Mouse (Mus musculus) retina, adult 2 months (tissue): ENCODE data around the gene Srd5a3.
"Not testable (repeated sequence)": the region's sequence is repeated elsewhere in the genome, so short reads cannot be mapped to it uniquely, and the experiment has no call there.

Experiments
- DNase-seq: peaks from one replicate; pipeline ENCODE4 v3.0.0-alpha.2; 2012; ENCODE audit warnings: low read depth, low spot score

Gene Srd5a3

GRCm38 (mm10) chr5:76139808-76140729 lies at the start of gene Srd5a3:
Srd5a3 (plus strand) TSS chr5:76140271.
- peak; percentile 80 for DNase-seq

DNA sequence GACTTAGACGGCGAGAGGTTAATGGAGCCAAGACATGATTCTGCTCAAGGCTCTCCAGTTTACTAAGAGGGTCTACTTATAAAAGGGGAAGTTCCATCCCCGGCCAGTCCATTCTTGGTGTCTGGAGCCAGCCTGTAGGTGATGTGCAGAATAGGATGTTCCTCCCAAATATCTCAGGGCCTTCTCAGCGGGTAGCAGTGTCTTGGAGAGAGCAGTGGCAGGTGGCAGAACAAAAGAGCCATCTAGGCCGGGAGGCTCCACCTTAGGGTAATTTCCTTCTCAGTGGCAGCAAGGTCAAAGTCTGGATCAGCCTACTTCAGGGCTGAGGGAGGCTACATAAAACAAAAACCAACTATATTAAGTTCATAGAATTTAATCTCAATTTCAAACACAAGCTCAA lies 36.3 kb upstream of the Srd5a3 start:
- DNase-seq, result not testable (repeated sequence)

- no peak for DNase-seq
These were observed 32.8 kb upstream of the Srd5a3 start for GRCm38 (mm10) chr5:76107306-76107705.

- no peak for DNase-seq
These were observed 31.6 kb upstream of the Srd5a3 start for GRCm38 (mm10) chr5:76108496-76108895.

- no peak for DNase-seq
These were observed 28.9 kb upstream of the Srd5a3 start for GRCm38 (mm10) chr5:76111173-76111572.

- DNase-seq, result no peak
These were observed 28.1 kb upstream of the Srd5a3 start for GRCm38 (mm10) chr5:76112016-76112415.

- no peak for DNase-seq
These were observed 24.5 kb upstream of the Srd5a3 start for GRCm38 (mm10) chr5:76115436-76116041.

GRCm38 (mm10) chr5:76118441-76118840 lies 21.6 kb upstream of the Srd5a3 start:
- DNase-seq, result peak; percentile 6

DNA sequence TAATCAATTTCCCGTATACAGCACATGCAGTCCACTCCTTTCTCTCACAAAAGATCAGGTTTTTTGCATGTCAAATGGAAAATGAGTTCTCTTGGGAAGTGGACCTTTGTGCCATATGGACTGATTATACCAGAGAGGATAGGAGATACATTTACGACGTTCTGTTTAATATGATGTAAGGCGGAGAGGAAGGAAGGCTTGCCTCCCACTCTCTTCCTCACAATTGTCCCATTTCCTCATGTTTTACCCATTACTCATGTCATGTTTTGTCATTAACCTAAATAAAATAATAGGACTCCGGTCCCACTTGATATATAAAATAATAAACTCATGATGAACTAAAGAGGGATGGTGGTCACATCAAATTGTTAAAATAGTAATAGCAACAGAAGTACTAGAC lies 19.4 kb upstream of the Srd5a3 start:
- DNase-seq, result no peak

GRCm38 (mm10) chr5:76127584-76128316 lies 12.3 kb upstream of the Srd5a3 start:
- no peak for DNase-seq

- no peak for DNase-seq
These were observed 9.8 kb upstream of the Srd5a3 start for GRCm38 (mm10) chr5:76130292-76130691.

DNA sequence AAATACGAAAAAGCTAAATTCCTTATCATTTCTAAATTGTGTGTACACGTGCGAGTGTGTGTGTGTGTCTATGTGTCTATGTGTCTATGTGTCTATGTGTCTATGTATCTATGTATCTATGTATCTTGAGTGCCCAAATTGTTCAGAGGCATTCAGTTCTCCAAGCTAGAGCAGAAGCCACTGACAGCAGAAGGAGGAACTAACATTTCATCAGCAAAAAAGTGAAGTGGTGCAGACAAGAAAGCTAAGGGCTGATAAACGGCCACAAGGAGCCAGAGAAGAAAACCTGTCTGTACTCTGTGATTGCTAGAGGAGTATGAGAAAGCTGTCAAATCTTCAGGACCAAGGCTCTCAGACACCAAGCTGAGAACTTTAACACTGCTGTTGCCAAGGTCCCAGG lies 8.1 kb upstream of the Srd5a3 start:
- no peak for DNase-seq

DNA sequence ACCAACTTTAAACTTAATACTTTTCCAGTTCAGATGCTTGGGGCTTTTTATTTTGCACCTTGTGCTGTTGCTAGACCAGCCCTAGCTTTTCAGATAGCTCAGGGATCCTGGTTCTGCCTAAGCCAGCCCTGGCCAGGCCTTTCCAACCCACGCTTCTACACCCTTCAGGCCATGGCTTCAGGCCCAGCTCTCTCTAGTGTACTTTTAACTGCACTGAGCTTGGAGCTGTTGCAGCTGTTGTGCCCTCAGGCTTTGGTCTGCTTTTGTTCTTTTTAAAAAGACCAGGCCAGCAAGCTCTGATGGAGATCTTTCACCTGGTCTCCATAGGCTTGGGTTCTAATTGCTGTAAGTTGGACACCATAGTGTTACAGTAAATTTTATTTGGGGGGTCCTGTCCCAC lies 4.4 kb upstream of the Srd5a3 start:
- DNase-seq, result no peak

- no peak for DNase-seq
These were observed 3.8 kb upstream of the Srd5a3 start for GRCm38 (mm10) chr5:76136271-76136670.

DNA sequence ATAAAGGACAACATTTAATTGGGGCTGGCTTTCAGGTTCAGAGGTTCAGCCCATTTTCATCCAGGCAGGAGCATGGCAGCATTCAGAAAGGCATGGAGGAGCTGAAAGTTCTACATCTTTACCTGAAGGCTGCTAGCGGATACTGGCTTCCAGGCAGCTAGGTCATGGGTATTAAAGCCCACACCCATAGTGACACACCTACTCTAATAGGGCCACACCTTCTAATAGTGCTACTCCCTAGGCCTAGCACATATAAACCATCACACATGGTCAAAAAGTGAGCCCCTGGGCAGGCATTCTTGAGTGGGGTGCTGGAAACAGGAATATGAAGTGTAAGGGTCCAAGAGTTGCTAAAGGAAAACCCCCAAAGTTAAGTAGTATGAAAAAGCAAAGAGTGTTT lies 2.5 kb upstream of the Srd5a3 start:
- no peak for DNase-seq

- DNase-seq, result no peak
These were observed 2.0 kb upstream of the Srd5a3 start for GRCm38 (mm10) chr5:76138071-76138470.

- DNase-seq, result no peak
These were observed 1.6 kb upstream of the Srd5a3 start for GRCm38 (mm10) chr5:76138512-76138911.

GRCm38 (mm10) chr5:76139171-76139671 lies 850 bp upstream of the Srd5a3 start:
- DNase-seq, result no peak

DNA sequence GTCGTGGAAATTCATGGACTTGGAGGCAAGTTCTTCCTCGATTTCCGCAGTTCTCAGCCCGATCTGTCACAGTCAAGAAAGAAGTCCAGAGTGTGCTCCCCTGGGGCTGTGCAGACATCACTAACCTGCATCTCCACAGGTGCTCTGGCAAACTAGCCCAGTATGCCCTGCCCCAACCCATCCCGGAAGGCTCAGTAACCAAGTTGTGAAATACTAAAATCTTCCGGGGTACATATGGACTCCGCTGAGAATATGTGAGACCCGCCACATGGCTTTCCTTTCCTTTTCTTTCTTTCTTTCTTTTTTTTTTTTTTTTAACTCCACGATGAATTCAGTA lies 627 bp downstream of the Srd5a3 start:
- DNase-seq, result no peak

GRCm38 (mm10) chr5:76143356-76143755 lies 3.3 kb downstream of the Srd5a3 start:
- no peak for DNase-seq

- no peak for DNase-seq
These were observed 6.3 kb downstream of the Srd5a3 start for GRCm38 (mm10) chr5:76146401-76146800.

GRCm38 (mm10) chr5:76149436-76149835 lies 9.4 kb downstream of the Srd5a3 start:
- no peak for DNase-seq
